Mouse (Mus musculus): ENCODE results near the gene Fndc8. TPM values are rescaled to one million over a fixed set of nuclear protein-coding genes. Genes with fewer than 3 reads are reported as not detected.

Gene Fndc8
- total RNA-seq, 2 experiments from 2014 or later, result not detected

DNA sequence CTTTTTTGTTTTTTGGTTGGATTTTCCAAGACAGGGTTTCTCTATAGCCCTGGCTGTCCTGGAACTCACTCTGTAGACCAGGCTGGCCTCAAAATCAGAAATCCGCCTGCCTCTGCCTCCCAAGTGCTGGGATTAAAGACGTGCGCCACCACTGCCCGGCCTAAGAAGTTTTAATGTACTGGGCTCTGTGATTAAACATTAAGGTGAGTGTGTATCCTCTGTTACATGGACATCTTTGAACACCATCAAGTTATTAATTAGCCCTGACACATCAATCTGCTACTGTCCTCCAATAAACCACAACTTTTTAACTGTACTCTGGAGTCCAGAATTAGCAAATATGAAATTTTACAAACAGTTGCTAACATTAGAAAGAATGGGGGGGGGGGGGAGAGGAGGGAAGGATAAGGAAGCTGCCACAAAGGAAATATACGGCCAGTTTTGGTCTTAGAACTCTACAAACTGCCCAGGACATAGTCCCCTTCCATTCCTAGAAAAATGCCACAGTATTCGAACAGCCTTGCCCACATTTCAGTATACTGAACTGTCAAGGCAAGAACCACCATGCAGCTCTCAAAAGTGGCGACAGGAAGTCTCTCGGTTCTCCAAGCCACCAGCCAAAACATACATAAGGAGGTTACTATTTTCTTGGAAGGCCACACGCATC, 22.3 kb upstream of the Fndc8 start:
- no peak for DNase-seq

DNA sequence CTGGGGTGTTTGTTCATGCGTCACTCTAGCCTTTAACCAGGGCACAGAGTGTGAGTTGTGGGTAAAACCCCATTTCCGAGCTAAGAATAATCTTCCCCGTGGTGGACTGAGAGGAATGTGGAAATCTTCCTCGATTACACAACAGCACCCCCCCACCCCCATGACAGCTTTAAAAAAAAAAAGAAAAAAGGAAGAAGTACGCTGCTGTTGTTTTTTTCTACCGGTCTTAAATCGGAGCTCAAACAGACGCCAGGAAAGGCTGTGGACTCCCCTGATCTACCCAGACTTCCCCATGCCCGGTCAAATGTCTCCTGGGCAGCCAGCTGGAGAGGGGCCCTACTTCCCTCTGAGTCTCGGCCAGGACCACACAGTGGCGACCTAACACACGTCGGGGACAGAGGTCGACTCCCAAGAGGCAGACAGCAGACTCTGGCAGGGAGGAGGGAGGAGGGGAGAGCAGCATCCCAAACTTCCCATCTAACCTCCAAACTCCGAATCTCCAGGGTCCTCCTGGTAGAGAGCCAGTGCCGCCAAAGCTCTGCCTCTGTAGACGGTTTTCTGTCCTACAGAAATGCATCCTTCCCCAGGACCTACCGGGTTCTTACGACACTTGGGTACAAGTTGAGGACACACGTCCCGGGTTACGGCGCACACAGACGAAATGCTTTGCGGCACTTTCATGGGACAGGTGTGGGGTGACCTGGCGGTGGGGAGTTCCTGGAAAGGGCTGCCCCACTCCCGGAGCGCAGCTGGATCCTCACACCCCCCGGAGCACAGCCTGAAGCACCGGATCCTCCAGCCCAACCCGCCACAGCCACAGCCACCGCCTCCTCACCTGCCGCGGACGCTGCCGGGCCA, 21.5 kb upstream of the Fndc8 start:
- peak; percentile 70 to 77 for DNase-seq

DNA sequence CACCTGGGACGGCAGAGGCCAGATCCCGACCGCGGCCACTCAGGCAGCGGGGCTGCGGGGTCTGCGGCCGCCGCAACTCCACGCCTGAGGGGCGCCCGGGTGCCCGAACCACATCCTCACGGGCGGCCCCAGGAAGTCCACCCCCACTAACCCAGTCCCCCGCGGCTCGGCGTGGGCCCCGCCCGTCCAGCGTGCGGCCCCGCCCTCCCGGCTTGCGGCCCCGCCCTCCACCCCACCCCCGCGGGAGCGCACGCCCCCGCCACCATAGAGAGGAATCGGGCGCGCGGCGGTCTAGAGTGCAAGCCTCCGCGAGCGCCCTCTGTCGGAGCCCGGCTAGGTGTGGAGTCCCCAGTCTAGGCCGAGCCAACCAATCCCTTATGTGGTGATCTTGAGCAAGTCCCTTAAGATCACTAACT, 20.9 kb upstream of the Fndc8 start, which contains the start of gene Rffl:
Rffl (minus strand) TSS at position 180 of the 416 bp plus-strand sequence.
- DNase-seq, result peak; percentile 93 to 96

- DNase-seq, result no peak
These were observed 17.0 kb upstream of the Fndc8 start for GRCm38 (mm10) chr11:82874924-82875323.

DNA sequence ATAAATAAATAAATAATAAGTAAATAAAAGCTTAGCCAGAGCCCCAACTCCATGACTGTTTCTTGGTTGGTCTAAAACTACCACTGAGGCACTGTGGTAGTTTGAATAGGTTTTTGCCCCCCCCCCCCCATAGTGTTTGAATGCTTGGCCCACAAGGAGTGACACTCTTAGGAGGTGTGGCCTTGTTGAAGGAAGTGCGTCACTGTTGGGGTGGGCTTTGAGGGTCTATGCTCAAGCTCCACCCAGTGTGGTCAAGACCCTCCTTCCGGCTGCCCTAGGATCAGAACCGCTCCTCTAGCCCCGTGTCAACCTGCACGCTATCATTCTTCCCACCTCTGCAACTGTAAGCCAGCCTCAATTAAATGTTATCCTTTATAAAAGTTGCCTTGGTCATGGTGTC, 16.3 kb upstream of the Fndc8 start:
- DNase-seq, result no peak

GRCm38 (mm10) chr11:82877726-82878344, 14.1 kb upstream of the Fndc8 start:
- DNase-seq, result no peak

GRCm38 (mm10) chr11:82883180-82883579, 8.7 kb upstream of the Fndc8 start:
- no peak for DNase-seq

DNA sequence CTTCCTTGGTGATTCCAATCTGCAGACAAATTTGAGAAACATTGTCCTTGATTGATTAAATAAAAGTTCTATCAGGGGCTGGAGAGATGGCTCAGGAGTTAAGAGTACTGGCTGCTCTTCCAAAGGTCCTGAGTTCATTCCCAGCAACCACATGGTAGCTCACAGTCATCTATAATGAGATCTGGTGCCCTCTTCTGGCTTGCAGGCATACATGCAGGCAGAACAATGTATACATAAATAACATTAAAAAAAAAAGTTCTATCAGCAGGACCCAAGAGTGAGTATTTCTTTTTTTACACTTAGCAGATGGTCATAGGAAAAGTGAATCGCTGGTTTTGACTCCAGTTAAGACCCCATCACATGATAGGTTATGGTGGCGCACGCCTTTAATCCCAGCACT, 5.4 kb upstream of the Fndc8 start:
- no peak for DNase-seq

DNA sequence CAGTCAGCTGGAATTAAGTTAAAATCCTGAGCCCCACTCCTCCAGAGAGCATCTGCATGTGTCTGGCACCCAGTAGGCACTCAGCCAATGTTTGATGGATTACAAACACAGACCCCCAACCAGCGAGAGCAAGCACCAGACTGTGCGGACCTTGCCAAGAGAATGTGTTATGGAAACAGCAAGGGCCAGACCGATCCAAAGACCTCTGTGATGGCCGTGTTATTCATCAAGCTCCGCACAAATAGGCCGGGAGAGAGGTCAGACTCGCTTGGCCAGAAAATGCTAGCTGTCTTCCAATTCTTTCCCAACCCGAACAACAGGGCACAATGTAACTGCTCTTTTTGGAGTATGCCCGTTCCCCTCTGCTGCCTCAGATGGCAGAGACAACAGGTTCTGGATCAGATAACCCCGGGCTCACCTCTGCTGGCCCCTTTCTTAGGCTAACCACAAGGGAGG, 3.4 kb upstream of the Fndc8 start:
- peak in 1 of 2 experiments; percentile 15 for DNase-seq

DNA sequence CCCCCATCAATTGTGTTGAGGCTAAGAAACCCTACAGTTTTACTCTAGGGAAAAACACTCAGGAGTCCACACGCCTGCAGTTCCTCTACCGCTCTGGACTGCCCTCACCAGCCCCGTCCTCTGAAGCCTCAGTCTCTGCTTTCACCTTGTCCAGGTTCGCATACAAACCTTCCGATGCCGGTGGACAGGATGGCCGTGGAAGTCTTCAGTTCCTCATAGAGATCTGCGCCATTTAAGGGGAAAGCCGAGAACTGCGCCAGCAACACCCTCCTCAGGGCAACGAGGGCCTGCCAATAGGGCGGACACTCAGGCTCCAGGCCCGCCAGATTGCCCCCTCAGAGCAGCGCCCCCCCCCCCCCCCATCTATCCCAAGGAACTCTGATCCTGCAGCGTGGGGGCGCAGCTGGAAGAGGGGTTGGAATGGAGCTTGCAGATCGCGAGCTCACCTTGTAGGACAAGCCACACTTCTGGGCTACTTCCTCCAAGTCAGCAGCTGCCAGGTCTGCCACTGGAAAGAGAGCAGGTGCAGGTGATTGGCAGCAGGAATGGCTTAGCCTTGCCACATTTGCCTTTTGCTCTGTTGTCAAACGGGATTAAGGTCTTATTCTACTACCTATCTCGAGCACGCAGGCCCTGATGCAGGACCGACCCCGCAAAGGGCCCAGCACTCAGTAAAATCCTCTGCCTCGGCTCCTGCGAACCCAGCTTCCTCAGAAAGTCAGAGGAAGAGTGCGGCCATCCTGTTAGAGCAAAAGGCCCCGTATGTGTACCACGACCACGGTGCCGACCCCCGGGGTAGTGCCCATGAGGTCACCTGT, 2.2 kb upstream of the Fndc8 start:
- peak in 1 of 2 experiments; percentile 13 for DNase-seq

GRCm38 (mm10) chr11:82890342-82890762, 1.6 kb upstream of the Fndc8 start, which contains the start of gene Rad51d:
Gene Rad51d, minus strand, starts transcription at chr11:82890614.
- DNase-seq, result peak; percentile 95 to 97

GRCm38 (mm10) chr11:82897478-82897877, 5.6 kb downstream of the Fndc8 start:
- no peak for DNase-seq

- no peak for DNase-seq
These were observed 7.8 kb downstream of the Fndc8 start for GRCm38 (mm10) chr11:82899720-82900119.

GRCm38 (mm10) chr11:82901606-82902310, 9.8 kb downstream of the Fndc8 start:
- DNase-seq, result no peak

GRCm38 (mm10) chr11:82904952-82905351, 13.0 kb downstream of the Fndc8 start:
- DNase-seq, result no peak

DNA sequence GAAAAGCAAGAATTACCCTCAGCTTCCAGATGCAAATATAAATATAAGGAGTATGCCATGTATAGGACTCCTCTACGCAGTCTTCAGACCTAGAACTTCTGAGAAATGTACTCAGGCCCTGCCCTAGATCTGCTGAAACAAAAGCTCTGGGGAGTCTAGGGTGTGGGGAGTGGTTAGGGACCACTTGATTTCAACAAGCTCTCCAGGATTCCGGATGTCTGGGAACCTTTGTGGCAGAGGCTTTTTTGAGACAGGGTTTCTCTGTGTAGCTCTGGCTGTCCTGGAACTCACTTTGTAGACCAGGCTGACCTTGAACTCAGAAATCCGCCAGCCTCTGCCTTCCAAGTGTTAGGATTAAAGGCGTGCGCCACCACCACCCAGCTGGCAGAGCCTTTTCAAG, 13.9 kb downstream of the Fndc8 start:
- no peak for DNase-seq

- peak; percentile 92 to 97 for DNase-seq
These were observed 16.0 kb downstream of the Fndc8 start, which contains the start of gene Nle1 for GRCm38 (mm10) chr11:82907651-82908607. Gene Nle1, minus strand, starts transcription at chr11:82908411.

DNA sequence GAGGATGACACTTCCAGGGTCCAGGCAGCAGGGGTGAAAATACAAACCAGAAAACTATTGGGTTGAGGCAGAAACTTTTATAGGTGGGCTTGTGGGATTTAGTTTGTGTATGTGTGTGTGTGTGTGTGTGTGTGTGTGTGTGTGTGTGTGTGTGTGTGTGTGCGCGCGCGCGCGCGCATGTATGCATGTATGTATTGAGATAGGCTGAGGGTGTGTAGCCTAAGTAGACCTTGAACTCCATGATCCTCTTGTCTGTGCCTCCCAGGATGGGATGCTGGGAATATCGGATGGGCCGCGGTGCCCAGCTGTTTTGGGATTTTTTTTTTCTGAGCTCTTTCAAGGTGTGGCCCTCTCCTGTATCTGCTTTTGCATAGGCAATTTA, 16.7 kb downstream of the Fndc8 start:
- DNase-seq, result no peak

DNA sequence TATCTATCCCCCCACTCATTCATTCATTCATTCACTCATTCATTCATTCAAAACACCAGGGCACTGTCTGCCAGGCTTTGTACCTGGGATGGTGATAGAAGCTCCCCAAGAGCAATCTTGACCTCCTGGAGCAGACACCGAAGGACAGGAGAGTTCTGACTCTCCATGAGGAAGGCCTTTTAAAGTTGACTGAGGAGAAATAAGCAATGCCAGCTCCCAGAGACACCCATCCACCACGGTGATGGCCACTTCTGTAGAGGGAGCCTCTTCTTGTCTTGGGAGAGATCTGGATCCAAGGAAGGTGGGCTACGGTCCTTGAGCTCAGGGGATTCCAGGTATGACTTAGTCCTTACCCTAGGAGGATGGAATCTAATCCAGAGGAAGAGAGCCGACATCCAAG, 18.3 kb downstream of the Fndc8 start, which contains the start of gene Unc45b:
Unc45b (plus strand) TSS at position 301 of the 400 bp plus-strand sequence.
- no peak for DNase-seq
